Mouse (Mus musculus) testis, postnatal 10 days (tissue): ENCODE results near the gene 4933407L21Rik.
A peak's percentile ranks its signal among the peaks of the same experiment; 100 is the strongest.

Experiments
- DNase-seq: peaks from one replicate; pipeline ENCODE4 v3.0.0; 2021; ENCODE audit warnings: low spot score

Gene 4933407L21Rik

GRCm38 (mm10) chr1:85928057-85928687, at the start of gene 4933407L21Rik:
TSS of gene 4933407L21Rik (plus strand) at chr1:85928483.
- no peak for DNase-seq

DNA sequence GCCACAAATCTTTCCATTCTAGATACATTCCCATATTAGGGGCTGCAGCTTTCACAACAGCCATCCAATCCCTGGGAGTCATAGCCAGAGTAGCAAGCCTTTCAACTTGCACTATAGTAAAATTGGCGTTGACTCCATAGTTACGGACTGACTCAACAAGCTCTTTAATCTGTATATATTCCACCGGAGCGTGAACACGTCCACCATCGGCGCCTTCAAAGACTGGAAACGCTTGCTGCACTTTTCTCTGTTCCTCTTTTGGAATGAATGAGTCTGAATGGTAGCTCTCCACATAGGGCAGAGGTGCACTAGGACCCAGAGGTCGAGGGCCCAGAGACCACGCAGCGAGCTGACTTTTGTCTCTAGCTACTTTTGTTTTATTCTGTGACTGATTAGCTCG, 46.3 kb upstream of the 4933407L21Rik start:
- DNase-seq, result no peak

DNA sequence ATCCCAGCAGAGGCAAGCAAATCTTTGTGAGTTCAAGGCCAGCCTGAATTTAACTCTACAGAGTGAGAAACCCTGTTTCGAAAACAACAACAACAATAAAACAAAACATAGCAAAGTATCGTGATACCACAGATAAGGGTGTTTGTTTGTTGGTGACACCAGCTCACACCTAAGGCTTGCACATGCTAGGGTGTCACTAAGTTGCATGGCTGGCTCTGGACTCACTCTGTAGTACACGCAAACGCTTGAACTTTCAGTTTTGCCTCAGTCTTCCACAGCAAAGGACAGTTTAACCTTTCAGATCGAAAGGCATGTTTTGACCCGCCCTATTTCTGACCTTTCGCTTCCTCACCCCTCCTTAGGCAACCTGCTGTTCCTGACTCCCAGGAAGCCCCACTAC, 41.1 kb upstream of the 4933407L21Rik start:
- DNase-seq, result no peak

DNA sequence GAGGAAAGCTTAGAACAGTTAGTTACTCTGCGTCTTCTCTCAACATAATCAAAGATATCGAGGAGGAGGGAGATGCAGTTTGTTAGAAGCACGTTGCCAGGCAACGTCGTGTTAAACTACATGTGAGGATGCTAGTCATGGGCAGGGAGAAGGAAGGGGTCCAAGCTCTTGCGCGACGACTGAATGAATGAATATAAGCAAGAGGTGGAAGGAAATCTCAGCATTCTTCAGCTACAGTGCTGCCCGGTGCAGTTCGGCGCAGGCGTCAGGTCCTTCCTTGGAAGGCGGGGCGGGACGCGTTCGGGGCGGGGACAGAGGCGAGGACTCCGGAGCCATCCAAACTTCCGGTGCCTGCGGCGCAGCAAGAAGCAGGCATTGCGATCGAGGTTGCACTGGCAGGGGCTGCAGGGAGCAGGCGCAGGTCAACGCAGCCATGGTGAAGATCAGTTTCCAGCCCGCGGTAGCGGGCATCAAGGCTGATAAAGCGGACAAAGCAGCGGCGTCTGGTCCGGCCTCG, 34.0 kb upstream of the 4933407L21Rik start, which contains the start of gene Itm2c:
TSS of gene Itm2c (plus strand) at position 51 of the 517 bp plus-strand sequence.
- peak; percentile 95 for DNase-seq

DNA sequence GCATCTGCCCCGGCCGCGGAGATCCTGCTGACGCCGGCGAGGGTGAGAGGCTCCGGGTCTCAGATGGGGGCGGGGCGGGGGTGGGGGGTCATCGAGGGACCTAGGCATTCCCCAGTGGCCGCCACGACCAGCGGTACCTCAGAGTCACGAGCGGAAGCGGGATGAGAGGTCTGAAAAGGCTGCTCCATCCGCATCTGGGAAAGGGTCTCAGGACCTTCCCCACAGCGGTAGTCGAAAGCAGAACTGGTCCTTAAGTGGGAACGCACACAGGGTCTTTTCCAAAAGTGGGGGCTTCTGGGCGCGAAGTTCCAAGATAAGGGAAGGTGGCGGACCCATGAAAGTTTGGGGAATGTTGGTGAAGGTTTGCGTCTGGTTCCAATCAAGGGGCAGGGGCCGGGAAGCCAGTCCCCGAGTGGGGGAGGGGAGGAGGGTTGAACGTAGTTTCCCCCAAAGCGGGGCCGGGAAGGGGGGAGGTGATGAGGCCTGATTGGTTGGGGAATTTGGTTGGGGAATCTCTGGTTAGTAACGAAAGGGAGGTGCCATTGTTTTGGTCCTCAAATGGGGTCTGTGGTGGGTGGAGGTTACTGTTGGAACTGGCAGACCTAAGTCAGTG, 33.4 kb upstream of the 4933407L21Rik start:
- DNase-seq, result peak; percentile 70

GRCm38 (mm10) chr1:85895391-85895837, 32.9 kb upstream of the 4933407L21Rik start:
- DNase-seq, result peak; percentile 69

DNA sequence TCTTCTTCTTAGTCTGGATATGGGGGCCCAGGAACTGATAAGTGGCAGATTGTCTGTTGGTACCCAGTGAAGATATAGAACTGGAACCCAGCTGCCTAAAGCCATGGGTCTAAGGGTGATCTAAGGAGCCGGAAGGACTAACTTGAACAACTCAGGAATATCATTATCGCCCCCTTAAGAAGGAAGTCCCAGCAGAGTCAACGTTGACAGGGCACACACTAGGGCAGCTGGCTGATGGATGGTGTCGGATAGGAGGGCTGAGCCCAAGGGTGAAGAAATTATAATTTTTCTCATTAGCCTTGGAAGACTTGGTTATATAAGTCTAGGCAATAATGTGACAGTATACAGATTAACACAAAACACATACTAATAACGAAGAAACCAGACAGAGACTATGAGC, 32.2 kb upstream of the 4933407L21Rik start:
- no peak for DNase-seq

DNA sequence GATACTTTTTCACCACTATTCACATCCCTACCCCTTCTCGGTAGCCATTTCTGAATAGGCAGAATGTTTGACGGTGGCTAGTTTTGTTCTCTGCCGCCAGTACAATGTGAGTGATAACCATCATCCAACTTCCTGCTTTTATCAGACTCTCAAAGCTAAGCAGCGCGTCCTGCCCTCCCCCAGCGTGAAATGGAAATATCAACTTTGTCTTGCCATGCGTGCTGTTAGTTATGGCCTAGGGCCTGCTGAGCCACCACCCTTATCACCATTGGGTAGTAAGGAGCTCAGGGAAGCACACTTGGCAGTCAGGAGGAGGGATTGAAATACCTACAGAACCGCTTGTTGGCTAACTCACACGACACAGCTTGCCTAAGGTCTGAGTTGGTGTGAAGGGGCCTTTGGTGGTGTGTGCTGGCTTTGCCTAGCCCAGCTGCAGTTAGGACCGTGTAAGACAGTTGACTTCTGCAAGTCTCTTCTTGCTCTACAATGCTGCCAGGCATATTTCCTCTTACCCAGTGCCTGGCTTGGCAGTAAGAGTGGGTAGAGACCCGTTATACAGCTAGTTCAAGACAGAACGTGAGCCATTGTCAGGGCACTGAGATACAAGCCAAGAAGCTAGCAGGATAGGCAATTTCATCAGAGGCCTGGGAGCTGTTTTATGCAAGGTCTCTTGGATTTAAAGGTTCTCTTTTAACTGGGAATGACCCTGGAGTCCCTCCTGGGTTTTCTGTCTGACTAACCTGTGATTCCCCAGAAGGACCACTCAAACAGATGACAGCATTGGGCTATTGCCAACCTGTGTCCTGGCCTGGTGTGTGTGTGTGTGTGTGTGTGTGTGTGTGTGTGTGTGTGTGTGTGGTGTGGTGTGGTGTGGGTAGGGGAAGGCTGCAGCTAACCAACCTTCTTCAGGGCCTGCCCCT, 31.2 kb upstream of the 4933407L21Rik start:
- DNase-seq, result no peak

DNA sequence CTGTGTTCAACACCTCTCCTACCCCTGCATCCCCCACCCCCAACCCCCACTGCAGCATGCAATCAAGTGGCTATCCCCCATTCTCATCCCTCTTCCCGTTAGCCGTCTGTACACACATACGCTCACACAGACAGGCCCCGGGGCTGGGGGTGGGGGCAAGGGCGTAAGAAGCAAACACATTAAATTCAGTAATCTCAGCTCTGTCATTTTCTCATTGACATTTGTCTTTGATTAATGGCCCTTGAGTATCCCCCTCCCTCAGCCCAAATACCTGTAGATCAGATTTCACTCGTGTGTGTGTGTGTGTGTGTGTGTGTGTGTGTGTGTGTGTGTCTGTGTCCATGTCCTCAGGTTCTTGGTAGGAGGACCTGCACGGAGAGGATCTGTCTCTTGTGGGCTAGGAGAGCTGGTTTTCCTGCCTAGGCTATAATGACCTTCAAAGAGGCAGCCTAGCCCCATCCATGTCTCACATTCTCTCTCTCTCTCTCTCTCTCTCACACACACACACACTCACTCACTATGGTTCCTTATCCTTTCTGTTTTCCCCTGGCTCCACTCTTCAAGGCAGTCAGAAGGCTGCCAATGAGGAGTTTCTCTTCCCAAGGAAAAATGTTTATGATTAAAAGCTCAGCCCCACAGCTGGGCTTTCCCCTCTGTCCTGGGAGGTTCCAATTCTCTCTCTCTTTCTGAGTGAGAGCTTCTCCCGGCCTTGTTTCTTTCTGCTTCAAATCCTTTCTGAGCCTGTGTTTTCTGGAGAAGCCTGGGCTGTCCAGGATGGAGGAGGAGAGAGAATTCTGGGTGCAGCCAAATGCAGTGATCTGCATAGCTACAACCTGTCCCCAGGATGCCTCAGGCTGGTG, 30.2 kb upstream of the 4933407L21Rik start:
- DNase-seq, result no peak

GRCm38 (mm10) chr1:85898761-85899387, 29.4 kb upstream of the 4933407L21Rik start:
- no peak for DNase-seq

GRCm38 (mm10) chr1:85899388-85899761, 28.9 kb upstream of the 4933407L21Rik start:
- no peak for DNase-seq

- no peak for DNase-seq
Observed at GRCm38 (mm10) chr1:85900521-85901333, 27.6 kb upstream of the 4933407L21Rik start.

- no peak for DNase-seq
Observed at GRCm38 (mm10) chr1:85901516-85902107, 26.7 kb upstream of the 4933407L21Rik start.

- no peak for DNase-seq
Observed at GRCm38 (mm10) chr1:85902108-85902561, 26.1 kb upstream of the 4933407L21Rik start.

DNA sequence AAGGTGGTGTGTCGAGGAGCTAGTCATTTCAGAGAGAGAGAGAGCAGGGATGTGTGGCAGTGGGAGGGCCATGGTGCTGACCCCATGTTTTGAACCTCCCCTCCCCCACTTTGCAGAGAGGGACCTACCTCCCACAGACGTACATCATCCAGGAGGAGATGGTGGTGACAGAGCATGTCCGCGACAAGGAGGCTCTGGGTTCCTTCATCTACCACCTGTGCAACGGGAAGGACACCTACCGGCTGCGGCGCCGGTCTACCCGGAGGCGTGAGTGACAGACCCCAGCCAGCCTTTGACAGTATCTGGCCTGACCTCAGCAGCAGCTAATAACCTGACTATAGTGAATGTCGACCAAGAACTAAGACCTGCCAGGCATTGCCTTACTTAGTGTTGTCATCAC, 21.4 kb upstream of the 4933407L21Rik start:
- DNase-seq, result no peak

DNA sequence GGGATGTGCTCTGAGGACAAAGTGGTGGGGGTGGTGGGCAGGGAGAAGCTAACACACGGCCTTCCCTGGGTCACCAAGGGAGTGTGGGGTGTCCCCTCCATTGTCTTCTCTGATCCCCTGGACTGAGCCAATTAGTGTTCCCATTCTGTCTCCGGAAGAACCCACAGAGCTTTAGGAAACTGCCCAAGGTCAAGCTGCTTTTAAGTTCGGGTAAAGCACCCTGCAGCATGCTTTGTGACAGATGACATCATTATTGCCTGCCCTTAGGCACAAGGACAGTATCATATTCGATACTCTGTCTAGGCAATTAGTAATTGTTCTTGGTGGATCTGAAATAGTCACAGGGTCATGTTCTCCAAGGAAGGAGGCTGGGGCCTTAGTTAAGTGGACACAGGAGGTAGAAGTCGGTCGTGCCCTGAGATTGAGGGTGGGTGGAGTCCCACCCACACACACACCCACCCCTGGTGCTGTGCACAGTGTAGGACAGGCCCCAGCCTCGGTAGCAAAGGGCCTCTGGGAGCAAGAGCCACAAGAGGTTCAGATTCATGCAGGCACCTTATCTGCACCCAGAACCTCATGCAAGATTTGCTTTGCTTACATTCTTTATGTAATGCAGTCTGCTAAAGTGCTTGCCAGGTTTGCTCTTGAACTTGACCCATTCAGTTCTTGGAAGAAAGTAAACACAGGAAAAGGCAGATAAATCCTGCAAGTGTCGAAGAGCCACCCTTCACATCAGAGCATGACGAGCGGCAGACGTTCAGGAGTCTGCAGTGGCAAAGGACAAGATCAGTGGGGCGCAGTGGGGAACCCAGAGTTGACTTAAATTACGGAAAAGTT, 19.3 kb upstream of the 4933407L21Rik start:
- DNase-seq, result no peak

DNA sequence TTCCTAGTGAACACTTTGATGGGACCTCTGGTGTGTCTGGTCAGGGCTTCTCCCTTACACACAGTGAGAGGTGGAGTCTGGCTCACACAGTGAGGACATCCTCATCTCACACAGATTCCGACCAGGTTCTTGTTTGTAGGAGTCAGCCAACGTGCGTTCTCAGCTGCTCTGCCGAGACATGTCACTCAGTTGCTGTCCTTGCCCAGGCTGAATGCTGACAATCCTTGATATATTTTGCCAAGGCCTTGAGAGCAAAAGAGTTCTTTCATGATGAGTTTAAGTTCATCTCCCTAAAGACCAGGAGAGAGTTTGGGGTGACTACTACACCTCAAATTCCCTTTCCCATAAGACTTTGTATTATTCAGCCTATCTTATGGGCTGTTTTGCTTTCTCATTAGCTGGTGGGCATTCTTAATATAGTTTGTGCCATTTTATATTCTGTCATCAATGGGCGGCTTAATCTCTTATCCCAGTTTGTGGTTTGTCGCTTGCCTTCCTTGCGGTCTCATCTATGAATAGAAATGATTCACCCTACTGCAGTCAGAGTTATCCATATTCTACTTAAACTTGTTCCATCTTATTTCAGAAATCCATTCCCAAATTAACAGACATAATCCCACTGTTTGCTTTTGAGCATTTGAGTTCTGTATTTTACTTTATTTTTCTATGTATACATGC, 15.1 kb upstream of the 4933407L21Rik start:
- no peak for DNase-seq

DNA sequence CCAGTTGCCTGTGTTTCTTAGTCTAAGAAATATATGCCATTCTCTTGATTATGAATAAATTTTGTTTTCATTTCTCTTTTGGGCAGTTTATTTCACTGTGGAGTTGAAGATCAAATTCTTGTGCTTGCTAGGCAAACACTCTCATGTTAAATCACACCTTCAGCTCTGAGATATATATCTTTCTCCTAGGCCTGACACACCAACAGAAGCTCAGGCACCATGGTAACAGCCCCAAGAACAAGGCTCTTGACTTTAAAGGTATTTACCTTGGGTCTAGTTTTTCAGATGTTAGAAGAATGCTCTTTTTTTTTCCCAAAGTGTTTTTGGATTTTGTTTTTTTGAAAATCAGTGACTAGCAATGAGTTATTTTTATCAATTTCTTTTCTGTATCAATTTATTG, 12.4 kb upstream of the 4933407L21Rik start:
- no peak for DNase-seq
